Mouse (Mus musculus): Measurements from ENCODE around the gene Vgll4. TPM values are rescaled to one million over a fixed set of nuclear protein-coding genes. Genes with fewer than 3 reads are reported as not detected.

Vgll4 gene
- 42.8 and 44.8 TPM in 2 replicates for polyA plus RNA-seq (2012; rRNA removed)

- peak within 1 kb of the TSS; percentile 83 for H3K27ac ChIP-seq (ENCODE audit: insufficient read depth, low read length)
- H3K4me1 ChIP-seq (ENCODE audit: control insufficient read depth, insufficient read depth, low read length) = peaks cover 4% of the 10 kb centered on the region
- peak within 1 kb of the TSS; percentile 91 for H3K4me3 ChIP-seq (ENCODE audit: insufficient read depth, low read length)
- no peak for TF ChIP-seq CTCF (IDR thresholded peaks at IDR 0.05; ENCODE audit: extremely low read depth, insufficient read depth, low read length)
- TF ChIP-seq POLR2A (IDR thresholded peaks at IDR 0.05; ENCODE audit: extremely low read depth, insufficient read depth, low read length) = 0 out of 2 replicates have a peak, but pooled peaks have one; percentile 13
Observed at GRCm38 (mm10) chr6:114969213-114970120, at the start of gene Vgll4. Vgll4 (minus strand) TSS chr6:114969994.

GRCm38 (mm10) chr6:115015461-115015860 lies 45.7 kb upstream of the Vgll4 start:
- no peaks in the 10 kb centered on the region for H3K4me1 ChIP-seq (ENCODE audit: control insufficient read depth, insufficient read depth, low read length)
- no peak overlapping the region for H3K4me3 ChIP-seq (ENCODE audit: insufficient read depth, low read length)
- no peak overlapping the region for H3K27ac ChIP-seq (ENCODE audit: insufficient read depth, low read length)
- TF ChIP-seq CTCF (IDR thresholded peaks at IDR 0.05; ENCODE audit: extremely low read depth, insufficient read depth, low read length) = no peak

GRCm38 (mm10) chr6:115013574-115013973 lies 43.8 kb upstream of the Vgll4 start:
- Histone ChIP-seq H3K4me3 (ENCODE audit: insufficient read depth, low read length) (no peak overlapping the region), H3K27ac (ENCODE audit: insufficient read depth, low read length) (no peak overlapping the region), H3K4me1 (ENCODE audit: control insufficient read depth, insufficient read depth, low read length) (no peaks in the 10 kb centered on the region)
- TF ChIP-seq CTCF (IDR thresholded peaks at IDR 0.05; ENCODE audit: extremely low read depth, insufficient read depth, low read length) = no peak
- TF ChIP-seq POLR2A (IDR thresholded peaks at IDR 0.05; ENCODE audit: extremely low read depth, insufficient read depth, low read length) = no peak

GRCm38 (mm10) chr6:115011792-115012191 lies 42.0 kb upstream of the Vgll4 start:
- Histone ChIP-seq H3K27ac (ENCODE audit: insufficient read depth, low read length) (no peak overlapping the region), H3K4me1 (ENCODE audit: control insufficient read depth, insufficient read depth, low read length) (no peaks in the 10 kb centered on the region)
- TF ChIP-seq CTCF (IDR thresholded peaks at IDR 0.05; ENCODE audit: extremely low read depth, insufficient read depth, low read length) = no peak
- TF ChIP-seq POLR2A (IDR thresholded peaks at IDR 0.05; ENCODE audit: extremely low read depth, insufficient read depth, low read length) = no peak

GRCm38 (mm10) chr6:115010815-115011214 lies 41.0 kb upstream of the Vgll4 start:
- TF ChIP-seq POLR2A (IDR thresholded peaks at IDR 0.05; ENCODE audit: extremely low read depth, insufficient read depth, low read length) (no peak), CTCF (IDR thresholded peaks at IDR 0.05; ENCODE audit: extremely low read depth, insufficient read depth, low read length) (no peak)
- H3K4me3 ChIP-seq (ENCODE audit: insufficient read depth, low read length) = no peak overlapping the region
- H3K27ac ChIP-seq (ENCODE audit: insufficient read depth, low read length) = no peak overlapping the region
- no peaks in the 10 kb centered on the region for H3K4me1 ChIP-seq (ENCODE audit: control insufficient read depth, insufficient read depth, low read length)

More at GRCm38 (mm10) chr6:115011792-115012191, 42.0 kb upstream of the Vgll4 start:
- no peak overlapping the region for H3K4me3 ChIP-seq (ENCODE audit: insufficient read depth, low read length)

- TF ChIP-seq CTCF (IDR thresholded peaks at IDR 0.05; ENCODE audit: extremely low read depth, insufficient read depth, low read length) (no peak), POLR2A (IDR thresholded peaks at IDR 0.05; ENCODE audit: extremely low read depth, insufficient read depth, low read length) (no peak)
- Histone ChIP-seq H3K4me1 (ENCODE audit: control insufficient read depth, insufficient read depth, low read length) (no peaks in the 10 kb centered on the region), H3K4me3 (ENCODE audit: insufficient read depth, low read length) (no peak overlapping the region), H3K27ac (ENCODE audit: insufficient read depth, low read length) (no peak overlapping the region)
Observed at GRCm38 (mm10) chr6:115010304-115010703, 40.5 kb upstream of the Vgll4 start.

- H3K4me3 ChIP-seq (ENCODE audit: insufficient read depth, low read length) = no peak overlapping the region
- TF ChIP-seq POLR2A (IDR thresholded peaks at IDR 0.05; ENCODE audit: extremely low read depth, insufficient read depth, low read length) = no peak
- peak; percentile 84 for TF ChIP-seq CTCF (IDR thresholded peaks at IDR 0.05; ENCODE audit: extremely low read depth, insufficient read depth, low read length)
- H3K27ac ChIP-seq (ENCODE audit: insufficient read depth, low read length) = no peak overlapping the region
- H3K4me1 ChIP-seq (ENCODE audit: control insufficient read depth, insufficient read depth, low read length) = 0 out of 2 replicates have a peak, but pooled peaks cover 1% of the 10 kb centered on the region
Observed at GRCm38 (mm10) chr6:115007728-115008127, 37.9 kb upstream of the Vgll4 start.

GRCm38 (mm10) chr6:115006948-115007347 lies 37.2 kb upstream of the Vgll4 start:
- TF ChIP-seq CTCF (IDR thresholded peaks at IDR 0.05; ENCODE audit: extremely low read depth, insufficient read depth, low read length) = no peak
- no peak for TF ChIP-seq POLR2A (IDR thresholded peaks at IDR 0.05; ENCODE audit: extremely low read depth, insufficient read depth, low read length)
- Histone ChIP-seq H3K27ac (ENCODE audit: insufficient read depth, low read length) (no peak overlapping the region), H3K4me3 (ENCODE audit: insufficient read depth, low read length) (no peak overlapping the region), H3K4me1 (ENCODE audit: control insufficient read depth, insufficient read depth, low read length) (0 out of 2 replicates have a peak, but pooled peaks cover 1% of the 10 kb centered on the region)

GRCm38 (mm10) chr6:115006065-115006464 lies 36.3 kb upstream of the Vgll4 start:
- no peak for TF ChIP-seq CTCF (IDR thresholded peaks at IDR 0.05; ENCODE audit: extremely low read depth, insufficient read depth, low read length)
- TF ChIP-seq POLR2A (IDR thresholded peaks at IDR 0.05; ENCODE audit: extremely low read depth, insufficient read depth, low read length) = no peak
- Histone ChIP-seq H3K4me3 (ENCODE audit: insufficient read depth, low read length) (no peak overlapping the region), H3K27ac (ENCODE audit: insufficient read depth, low read length) (peak overlapping the region; percentile 2; the same call in 1 of the 2 replicates), H3K4me1 (ENCODE audit: control insufficient read depth, insufficient read depth, low read length) (0 out of 2 replicates have a peak, but pooled peaks cover 1% of the 10 kb centered on the region)

All from cortical plate, adult 2 months (tissue).